Mouse (Mus musculus) forebrain, embryonic 11.5 days (tissue): ENCODE data around the gene Rsg1. TPM values are rescaled to one million over a fixed set of nuclear protein-coding genes. Genes with fewer than 3 reads are reported as not detected.

ENCODE experiments used
- ATAC-seq: fragments of 200-750 bp; cut with Nextera tagmentation; replicated peaks from 2 replicates; pipeline ENCODE4 v1.8.0; 2017; ENCODE audit warnings: moderate TSS enrichment; ENCODE audit not compliant: low FRiP score
- DNase-seq: peaks from one replicate; pipeline ENCODE4 v3.0.0-alpha.2; 2017; ENCODE audit warnings: low spot score
- H3K27ac ChIP-seq: fragments of 300-500 bp; sonication (generic); 2 replicates; pipeline ENCODE4 v1.5.1; 2014; ENCODE audit warnings: low read depth, low read length
- H3K27me3 ChIP-seq: fragments of 300-500 bp; sonication (generic); 2 replicates; pipeline ENCODE4 v1.6.1; 2014; ENCODE audit warnings: mild to moderate bottlenecking, low read length, mixed read lengths; ENCODE audit not compliant: control insufficient read depth, insufficient read depth
- H3K36me3 ChIP-seq: fragments of 300-500 bp; sonication (generic); 2 replicates; pipeline ENCODE4 v1.6.1; 2014; ENCODE audit warnings: mild to moderate bottlenecking, low read length, moderate library complexity, mixed read lengths; ENCODE audit not compliant: control insufficient read depth, insufficient read depth
- H3K4me1 ChIP-seq: fragments of 300-500 bp; sonication (generic); replicated peaks from 2 replicates; pipeline ENCODE4 v1.6.1; 2014; ENCODE audit warnings: low read length, mixed read lengths; ENCODE audit not compliant: control insufficient read depth, insufficient read depth
- H3K4me2 ChIP-seq: fragments of 300-500 bp; sonication (generic); 2 replicates; pipeline ENCODE4 v1.6.1; 2014; ENCODE audit warnings: low read depth, mild to moderate bottlenecking, low read length, moderate library complexity, mixed read lengths; ENCODE audit not compliant: severe bottlenecking
- H3K4me3 ChIP-seq: fragments of 300-500 bp; sonication (generic); 2 replicates; pipeline ENCODE4 v1.5.1; 2014; ENCODE audit warnings: low read depth, low read length
- H3K9ac ChIP-seq: fragments of 300-500 bp; sonication (generic); 2 replicates; pipeline ENCODE4 v1.6.1; 2014; ENCODE audit warnings: low read length
- H3K9me3 ChIP-seq: fragments of 300-500 bp; sonication (generic); 2 replicates; pipeline ENCODE4 v1.6.1; 2016; ENCODE audit warnings: low read length, mixed read lengths; ENCODE audit not compliant: control insufficient read depth
- WGBS: fragments of 180-500 bp; shearing (Covaris S2); extraction: QIAGEN DNeasy Blood & Tissue Kit; methylation state at CpG from one replicate; pipeline ENCODE4 v1.1.7; 2014; 5-methylcytosine and 5-hydroxymethylcytosine counted together
- polyA plus RNA-seq: library from polyadenylated mRNA; unstranded; fragments of >200 nt; fragmentation: Nextera tagmentation; extraction: Ambion mirVana; gene quantifications from 2 replicates; pipeline ENCODE4 v1.2.1, GENCODE M21; 2014

The Rsg1 gene
- polyA plus RNA-seq, 1 experiment from 2014 or later, result 5.8 TPM

DNA sequence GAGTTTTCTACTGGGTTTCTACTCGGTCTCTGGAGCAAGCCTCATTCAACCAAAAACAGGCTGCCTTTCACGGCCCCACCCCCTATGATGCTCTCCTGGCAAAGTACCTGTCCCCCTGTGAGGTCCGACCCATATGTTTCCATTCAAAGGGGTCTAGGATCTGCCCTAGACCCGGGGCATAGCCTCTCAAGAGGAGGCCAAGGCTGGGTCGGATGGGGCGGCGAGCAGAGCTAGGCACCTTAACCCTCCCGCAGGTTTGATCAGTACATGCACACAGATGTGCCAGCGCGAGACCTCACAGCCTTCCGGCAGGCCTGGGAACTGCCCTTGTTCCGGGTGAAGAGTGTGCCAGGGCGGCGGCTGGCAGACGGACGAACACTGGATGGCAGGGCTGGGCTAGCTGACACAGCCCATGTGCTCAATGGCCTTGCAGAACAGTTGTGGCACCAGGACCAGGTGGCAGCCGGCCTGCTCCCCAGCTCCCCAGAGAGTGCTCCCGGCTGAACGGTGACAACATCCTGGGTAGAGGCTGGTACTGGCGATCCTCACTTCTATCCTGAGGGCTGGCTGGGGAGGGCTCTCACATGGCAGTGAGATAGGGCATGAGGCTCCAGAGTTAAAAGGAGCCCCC, 5.9 kb downstream of the Rsg1 start:
- Histone ChIP-seq H3K36me3 (no peaks in the 10 kb centered on the region), H3K9me3 (no peaks in the 10 kb centered on the region), H3K4me2 (no peak overlapping the region), H3K4me3 (no peak overlapping the region), H3K9ac (no peak overlapping the region), H3K27me3 (no peaks in the 10 kb centered on the region), H3K4me1 (no peaks in the 10 kb centered on the region; the same call in 1 of the 2 replicates), H3K27ac (no peak overlapping the region)
- ATAC-seq (no peak), DNase-seq (peak; percentile 48)
- 92% methylated on average over 20 of the region's 20 CpGs for WGBS

DNA sequence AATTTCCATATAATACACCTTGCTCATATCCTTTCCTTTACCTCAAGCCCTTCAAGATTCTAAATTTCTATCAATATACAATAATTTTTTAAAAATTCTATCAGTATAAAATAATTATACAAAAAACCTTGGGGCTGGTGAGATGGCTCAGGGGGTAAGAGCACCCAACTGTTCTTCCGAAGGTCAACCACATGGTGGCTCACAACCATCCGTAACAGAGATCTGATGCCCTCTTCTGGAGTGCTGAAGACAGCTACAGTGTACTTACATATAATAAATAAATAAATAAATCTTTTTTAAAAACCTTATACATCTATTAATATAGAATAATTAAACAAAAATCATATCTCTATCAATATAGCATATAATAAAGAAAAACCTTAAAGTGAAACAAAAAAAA, 8.1 kb downstream of the Rsg1 start:
- 82% methylated on average over 2 of the region's 2 CpGs for whole genome bisulfite sequencing
- H3K9me3 ChIP-seq, result no peaks in the 10 kb centered on the region

DNA sequence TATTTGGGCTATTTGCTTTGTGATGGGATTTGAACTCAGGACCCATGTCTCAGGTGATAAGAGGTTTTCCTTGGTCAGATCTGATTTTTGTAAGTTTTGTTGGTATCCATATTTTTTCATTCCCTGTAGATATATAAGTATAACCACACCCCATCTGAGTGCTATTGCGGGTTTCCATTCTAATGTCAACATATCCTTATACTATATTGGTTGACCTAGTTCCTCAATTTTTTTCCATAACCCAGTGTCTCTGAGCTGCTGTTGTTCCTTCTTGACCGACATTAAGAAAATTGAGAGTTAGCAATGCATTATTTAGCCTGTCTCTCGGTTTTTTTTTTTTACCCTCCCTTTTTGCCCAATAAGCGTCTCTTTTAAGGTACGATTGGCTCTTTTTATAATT, 9.0 kb downstream of the Rsg1 start:
- DNase-seq (no peak), ATAC-seq (no peak)
- Histone ChIP-seq H3K36me3 (no peaks in the 10 kb centered on the region), H3K9me3 (no peaks in the 10 kb centered on the region), H3K4me3 (no peak overlapping the region), H3K27me3 (no peaks in the 10 kb centered on the region), H3K27ac (no peak overlapping the region), H3K9ac (no peak overlapping the region), H3K4me1 (no peaks in the 10 kb centered on the region), H3K4me2 (no peak overlapping the region)
- WGBS, result 90% methylated on average over 5 of the region's 5 CpGs

More for the DNA sequence above, 8.1 kb downstream of the Rsg1 start:
- H3K9ac ChIP-seq, result no peak overlapping the region
- no peak overlapping the region for H3K4me3 ChIP-seq
- H3K27ac ChIP-seq, result no peak overlapping the region
- no peaks in the 10 kb centered on the region for H3K4me1 ChIP-seq
- ATAC-seq, result no peak
- peak; percentile 39 for DNase-seq
- no peaks in the 10 kb centered on the region for H3K36me3 ChIP-seq
- no peak overlapping the region for H3K4me2 ChIP-seq
- H3K27me3 ChIP-seq, result no peaks in the 10 kb centered on the region

DNA sequence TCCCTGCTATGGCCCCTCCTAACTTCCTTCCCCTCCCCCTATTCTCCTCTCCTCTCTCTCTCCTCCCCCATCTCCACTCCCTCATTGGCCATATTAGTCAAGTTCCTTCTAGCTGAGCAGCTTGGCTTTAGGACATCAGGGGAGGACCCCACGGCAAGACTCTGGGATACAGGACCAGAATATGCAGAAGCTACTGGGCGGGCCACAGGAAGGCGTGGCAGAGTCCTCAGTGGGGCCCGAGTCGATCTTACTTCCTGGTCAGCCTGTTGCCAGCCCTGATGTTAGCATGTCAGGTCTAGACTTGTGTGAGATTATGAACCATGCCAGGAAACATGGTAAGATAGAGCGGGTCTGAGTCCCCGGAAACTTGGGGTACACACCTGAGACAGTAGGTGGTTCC, 14.9 kb downstream of the Rsg1 start:
- ATAC-seq (no peak), DNase-seq (peak; percentile 39)
- H3K36me3 ChIP-seq, result no peaks in the 10 kb centered on the region
- H3K4me2 ChIP-seq, result no peak overlapping the region
- H3K4me3 ChIP-seq, result no peak overlapping the region
- H3K9ac ChIP-seq, result no peak overlapping the region
- no peaks in the 10 kb centered on the region for H3K4me1 ChIP-seq
- 90% methylated on average over 7 of the region's 7 CpGs for WGBS
- H3K27ac ChIP-seq, result no peak overlapping the region
- no peaks in the 10 kb centered on the region for H3K9me3 ChIP-seq
- H3K27me3 ChIP-seq, result no peaks in the 10 kb centered on the region

DNA sequence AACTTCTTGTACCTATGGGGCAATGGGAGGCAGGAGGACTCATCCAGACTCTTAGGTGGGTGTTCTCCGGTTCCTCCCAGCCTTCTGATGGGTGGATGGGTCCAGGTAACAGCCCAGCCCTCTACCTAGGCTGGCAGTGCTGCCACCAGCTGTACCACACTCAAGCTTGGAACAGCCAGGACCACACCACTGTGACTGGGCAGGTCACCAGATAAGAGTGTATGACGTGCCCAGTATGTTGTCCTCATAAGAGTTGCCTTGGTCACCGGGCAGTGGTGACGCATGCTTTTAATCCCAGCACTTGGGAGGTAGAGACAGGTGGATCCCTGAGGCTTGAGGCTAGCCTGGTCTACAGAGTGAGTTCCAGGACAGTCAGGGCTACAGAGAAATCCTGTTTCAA, 19.4 kb downstream of the Rsg1 start:
- ATAC-seq (no peak), DNase-seq (peak; percentile 41)
- H3K36me3 ChIP-seq, result no peaks in the 10 kb centered on the region
- no peaks in the 10 kb centered on the region for H3K4me1 ChIP-seq
- no peak overlapping the region for H3K4me2 ChIP-seq
- no peak overlapping the region for H3K27ac ChIP-seq
- peaks cover 3% of the 10 kb centered on the region for H3K27me3 ChIP-seq
- H3K9ac ChIP-seq, result no peak overlapping the region
- WGBS, result 89% methylated on average over 4 of the region's 4 CpGs
- H3K4me3 ChIP-seq, result no peak overlapping the region
- no peaks in the 10 kb centered on the region for H3K9me3 ChIP-seq

DNA sequence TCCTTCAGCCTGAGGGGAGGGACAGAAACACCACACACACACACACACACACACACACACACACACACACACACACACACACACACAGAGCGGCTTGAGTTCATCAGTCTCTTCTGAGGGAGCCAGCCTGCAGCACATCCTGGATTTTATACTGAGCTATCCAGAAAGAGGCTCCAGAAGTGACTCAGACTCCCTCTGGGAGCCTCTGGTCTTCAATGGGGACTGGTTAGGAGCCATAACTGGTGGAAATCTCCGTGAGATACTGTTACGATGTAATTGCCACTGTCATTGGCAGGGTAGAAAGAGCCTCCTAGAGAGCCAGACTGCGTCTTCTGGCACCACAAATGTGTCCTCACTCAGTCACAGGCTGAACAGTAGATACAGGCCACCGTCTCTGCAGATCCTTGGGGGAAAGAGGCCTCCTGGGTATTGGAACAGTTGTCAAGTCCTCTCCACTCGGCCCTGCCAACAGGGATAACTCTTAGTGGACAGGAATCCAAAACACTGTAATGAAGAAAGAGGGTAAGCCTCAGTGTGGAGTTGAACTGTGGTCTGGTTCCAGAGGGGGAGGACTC, 21.9 kb downstream of the Rsg1 start:
- no peaks in the 10 kb centered on the region for H3K9me3 ChIP-seq
- H3K27me3 ChIP-seq, result peaks cover 26% of the 10 kb centered on the region
- DNase-seq, result peak; percentile 40
- ATAC-seq, result no peak
- no peak overlapping the region for H3K4me2 ChIP-seq
- no peak overlapping the region for H3K27ac ChIP-seq
- 79% methylated on average over 6 of the region's 6 CpGs for WGBS
- no peak overlapping the region for H3K9ac ChIP-seq
- H3K36me3 ChIP-seq, result no peaks in the 10 kb centered on the region
- H3K4me1 ChIP-seq, result peaks cover 9% of the 10 kb centered on the region
- no peak overlapping the region for H3K4me3 ChIP-seq

DNA sequence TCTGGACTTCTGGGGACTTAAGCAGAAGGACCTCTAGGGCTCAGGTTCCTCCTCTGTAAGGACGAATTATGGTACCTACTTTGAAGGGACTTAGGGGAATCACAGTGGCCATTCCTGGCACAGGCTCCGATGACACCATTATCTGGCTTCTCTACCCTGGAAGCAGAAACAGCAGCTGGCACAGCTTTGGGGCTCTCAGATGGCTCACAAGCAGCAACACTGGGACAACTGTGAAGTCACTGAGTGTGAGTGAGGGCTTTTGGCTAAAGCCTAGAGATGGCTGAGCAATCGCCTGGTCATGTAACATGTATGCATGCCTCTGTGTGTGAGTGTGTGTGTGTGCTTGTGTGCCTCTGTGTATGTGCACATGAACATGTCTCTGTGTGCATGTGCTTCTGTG, 23.1 kb downstream of the Rsg1 start:
- H3K4me2 ChIP-seq, result no peak overlapping the region
- H3K27me3 ChIP-seq, result peaks cover 38% of the 10 kb centered on the region
- H3K9ac ChIP-seq, result no peak overlapping the region
- 82% methylated on average over 3 of the region's 3 CpGs for WGBS
- H3K4me3 ChIP-seq, result no peak overlapping the region
- H3K36me3 ChIP-seq, result no peaks in the 10 kb centered on the region
- peaks cover 9% of the 10 kb centered on the region for H3K4me1 ChIP-seq
- ATAC-seq (no peak), DNase-seq (no peak)
- H3K27ac ChIP-seq, result no peak overlapping the region
- no peaks in the 10 kb centered on the region for H3K9me3 ChIP-seq

DNA sequence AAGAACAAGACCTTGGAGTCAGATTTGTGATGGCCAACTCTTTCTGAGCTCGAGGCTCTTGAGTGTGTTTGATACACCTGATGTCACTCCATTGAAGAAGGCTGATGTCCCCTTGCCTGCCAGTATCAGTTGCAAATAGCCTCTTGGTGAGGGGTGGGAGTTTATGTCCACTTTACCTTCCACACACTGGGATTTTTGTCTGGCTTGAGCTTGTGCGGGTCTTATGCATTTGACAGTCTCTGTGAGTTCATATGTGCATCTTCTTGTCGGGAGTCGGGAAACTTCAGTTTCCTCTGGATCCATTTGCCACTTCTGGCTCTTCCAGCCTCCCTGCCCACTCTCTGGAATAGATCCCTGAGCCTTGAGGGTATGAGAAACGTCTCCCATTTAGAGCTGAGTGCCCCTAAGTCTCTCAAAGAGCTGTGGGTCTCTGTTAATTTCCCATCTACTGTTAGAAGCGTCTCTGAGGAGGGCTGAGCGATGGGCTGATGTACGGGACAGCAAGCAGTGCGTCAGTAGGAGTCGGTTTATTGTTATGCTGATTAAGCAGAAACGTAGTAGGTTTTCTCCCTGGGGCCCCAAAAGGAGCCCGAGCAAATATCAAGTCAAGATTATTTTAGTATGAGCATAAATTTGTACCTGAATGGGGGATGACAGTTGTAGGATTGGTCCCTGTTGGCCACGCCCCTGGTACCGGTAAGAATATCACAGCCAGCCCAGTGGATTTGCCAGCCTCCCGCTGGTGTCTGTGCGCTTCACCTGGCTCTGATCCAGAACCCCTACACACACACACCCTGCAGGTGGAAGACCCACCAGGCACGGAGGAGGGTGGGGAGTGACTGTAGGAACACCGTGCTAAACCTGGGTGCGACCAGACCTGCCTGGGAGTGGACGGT, 25.0 kb downstream of the Rsg1 start:
- WGBS, result 5% methylated on average over 20 of the region's 20 CpGs
- DNase-seq (no peak), ATAC-seq (no peak)
- Histone ChIP-seq H3K27me3 (peaks cover 55% of the 10 kb centered on the region), H3K4me1 (peaks cover 12% of the 10 kb centered on the region), H3K4me3 (peak overlapping the region; percentile 30), H3K36me3 (no peaks in the 10 kb centered on the region), H3K9ac (no peak overlapping the region), H3K9me3 (no peaks in the 10 kb centered on the region), H3K27ac (no peak overlapping the region), H3K4me2 (peak overlapping the region; percentile 56)
